Mouse (Mus musculus) kidney, postnatal 0 days (tissue): Measurements from ENCODE around the gene Mpig6b. TPM values are rescaled to one million over a fixed set of nuclear protein-coding genes. Genes with fewer than 3 reads are reported as not detected.

ENCODE experiments used
- ATAC-seq: fragments of 200-750 bp; cut with Nextera tagmentation; replicated peaks from 2 replicates; pipeline ENCODE4 v1.8.0; 2017; ENCODE audit warnings: low read depth, moderate number of reproducible peaks, moderate TSS enrichment, moderate library complexity; ENCODE audit not compliant: low FRiP score
- DNase-seq: peaks from one replicate; pipeline ENCODE4 v3.0.0-alpha.2; 2016; ENCODE audit warnings: low spot score
- H3K27ac ChIP-seq: fragments of 300-500 bp; sonication (generic); 2 replicates; pipeline ENCODE4 v1.5.1; 2014; ENCODE audit warnings: mild to moderate bottlenecking
- H3K27me3 ChIP-seq: fragments of 300-500 bp; sonication (generic); 2 replicates; pipeline ENCODE4 v1.6.1; 2014; ENCODE audit warnings: low read length, mixed read lengths; ENCODE audit not compliant: insufficient read depth
- H3K36me3 ChIP-seq: fragments of 300-500 bp; sonication (generic); 2 replicates; pipeline ENCODE4 v1.6.1; 2014; ENCODE audit warnings: low read length, mixed read lengths; ENCODE audit not compliant: insufficient read depth
- H3K4me1 ChIP-seq: fragments of 300-500 bp; sonication (generic); replicated peaks from 2 replicates; pipeline ENCODE4 v1.6.1; 2014; ENCODE audit warnings: antibody characterized with exemption, low read length, mixed read lengths; ENCODE audit not compliant: insufficient read depth
- H3K4me2 ChIP-seq: fragments of 300-500 bp; sonication (generic); 2 replicates; pipeline ENCODE4 v1.6.1; 2014; ENCODE audit warnings: mild to moderate bottlenecking, low read length, moderate library complexity, mixed read lengths
- H3K4me3 ChIP-seq: fragments of 300-500 bp; sonication (generic); replicated peaks from 2 replicates; pipeline ENCODE4 v1.5.1; 2014; ENCODE audit warnings: low read depth, low read length
- H3K9ac ChIP-seq: fragments of 300-500 bp; sonication (generic); 2 replicates; pipeline ENCODE4 v1.6.1; 2014; ENCODE audit warnings: low read depth, low read length
- H3K9me3 ChIP-seq: fragments of 300-500 bp; sonication (generic); replicated peaks from 2 replicates; pipeline ENCODE4 v1.6.1; 2016; ENCODE audit warnings: low read length, inconsistent platforms, mixed read lengths
- CTCF ChIP-seq: IDR thresholded peaks from 2 replicates; pipeline ENCODE4 v1.5.1; 2016; ENCODE audit warnings: antibody characterized with exemption, low read depth, mild to moderate bottlenecking, moderate library complexity
- WGBS: fragments of 180-500 bp; shearing (Covaris S2); extraction: QIAGEN DNeasy Blood & Tissue Kit; methylation state at CpG from one replicate; pipeline ENCODE4 v1.1.7; 2014; 5-methylcytosine and 5-hydroxymethylcytosine counted together
- polyA plus RNA-seq: library from polyadenylated mRNA; unstranded; fragments of >200 nt; fragmentation: Nextera tagmentation; extraction: Ambion mirVana; gene quantifications from 2 replicates; pipeline ENCODE4 v1.2.1, GENCODE M21; 2015

Gene Mpig6b
- polyA plus RNA-seq, 1 experiment from 2014 or later, result 0.36 TPM

- TF ChIP-seq CTCF, result no peak
- 71% methylated on average over 12 of the region's 12 CpGs for WGBS
Measured at GRCm38 (mm10) chr17:35097164-35097655, 31.2 kb upstream of the Mpig6b start.

GRCm38 (mm10) chr17:35096597-35096996 lies 30.6 kb upstream of the Mpig6b start:
- H3K9me3 ChIP-seq, result no peaks in the 10 kb centered on the region
- 87% methylated on average over 12 of the region's 12 CpGs for WGBS
- no peak overlapping the region for H3K9ac ChIP-seq
- H3K4me1 ChIP-seq, result peaks cover 9% of the 10 kb centered on the region; the same call in 1 of the 2 replicates
- H3K4me3 ChIP-seq, result no peak overlapping the region
- no peak for ATAC-seq
- H3K36me3 ChIP-seq, result peaks cover 64% of the 10 kb centered on the region
- TF ChIP-seq CTCF, result no peak
- H3K27me3 ChIP-seq, result no peaks in the 10 kb centered on the region
- H3K4me2 ChIP-seq, result no peak overlapping the region
- no peak for DNase-seq
- H3K27ac ChIP-seq, result no peak overlapping the region

More at GRCm38 (mm10) chr17:35097164-35097655, 31.2 kb upstream of the Mpig6b start:
- no peak overlapping the region for H3K27ac ChIP-seq
- H3K4me1 ChIP-seq, result peaks cover 9% of the 10 kb centered on the region; the same call in 1 of the 2 replicates
- no peak overlapping the region for H3K4me3 ChIP-seq
- no peaks in the 10 kb centered on the region for H3K27me3 ChIP-seq
- no peak overlapping the region for H3K9ac ChIP-seq
- ATAC-seq (no peak), DNase-seq (no peak)
- no peaks in the 10 kb centered on the region for H3K9me3 ChIP-seq
- no peak overlapping the region for H3K4me2 ChIP-seq
- peaks cover 70% of the 10 kb centered on the region for H3K36me3 ChIP-seq

- WGBS, result 88% methylated on average over 15 of the region's 15 CpGs
- no peak overlapping the region for H3K9ac ChIP-seq
- H3K27me3 ChIP-seq, result no peaks in the 10 kb centered on the region
- no peak for DNase-seq
- ATAC-seq, result no peak
- H3K27ac ChIP-seq, result no peak overlapping the region
- H3K36me3 ChIP-seq, result peaks cover 48% of the 10 kb centered on the region
- H3K4me1 ChIP-seq, result peaks cover 7% of the 10 kb centered on the region; the same call in 1 of the 2 replicates
- H3K4me3 ChIP-seq, result no peak overlapping the region
- TF ChIP-seq CTCF, result no peak
- no peaks in the 10 kb centered on the region for H3K9me3 ChIP-seq
- H3K4me2 ChIP-seq, result no peak overlapping the region
Measured at GRCm38 (mm10) chr17:35094475-35095365, 28.7 kb upstream of the Mpig6b start.

- ATAC-seq, result no peak
- H3K9me3 ChIP-seq, result no peaks in the 10 kb centered on the region
- H3K27me3 ChIP-seq, result no peaks in the 10 kb centered on the region
- 80% methylated on average over 14 of the region's 14 CpGs for WGBS
- H3K4me2 ChIP-seq, result no peak overlapping the region
- H3K36me3 ChIP-seq, result peaks cover 29% of the 10 kb centered on the region; the same call in 1 of the 2 replicates
- H3K4me1 ChIP-seq, result peaks cover 7% of the 10 kb centered on the region; the same call in 1 of the 2 replicates
- H3K9ac ChIP-seq, result no peak overlapping the region
- DNase-seq, result peak; percentile 41
- no peak overlapping the region for H3K4me3 ChIP-seq
- no peak for TF ChIP-seq CTCF
- H3K27ac ChIP-seq, result no peak overlapping the region
Measured at GRCm38 (mm10) chr17:35092403-35093198, 26.6 kb upstream of the Mpig6b start.

GRCm38 (mm10) chr17:35090166-35090932 lies 24.4 kb upstream of the Mpig6b start:
- no peak for TF ChIP-seq CTCF
- WGBS, result 65% methylated on average over 8 of the region's 8 CpGs
- DNase-seq (no peak), ATAC-seq (no peak)
- Histone ChIP-seq H3K9ac (peak overlapping the region; percentile 93), H3K4me1 (peaks cover 7% of the 10 kb centered on the region; the same call in 1 of the 2 replicates), H3K27me3 (no peaks in the 10 kb centered on the region), H3K27ac (peak overlapping the region; percentile 97; the same call in 1 of the 2 replicates), H3K4me3 (peak overlapping the region; percentile 62), H3K4me2 (peak overlapping the region; percentile 62), H3K36me3 (peaks cover 20% of the 10 kb centered on the region; the same call in 1 of the 2 replicates), H3K9me3 (no peaks in the 10 kb centered on the region)
